Mouse (Mus musculus): ENCODE measurements at regions not wholly inside any gene's neighbourhood (a gene's known extent, or its start where the extent isn't known, plus 50 kb on each side); places are given as distances from the start of the nearest gene placed in this dataset.

- no peak for DNase-seq (ENCODE audit: low spot score)
Observed at GRCm38 (mm10) chr10:118765544-118766441, 104.2 kb downstream of the Dyrk2 start.

- no peak for DNase-seq (ENCODE audit: low spot score)
Observed at GRCm38 (mm10) chr10:118766826-118767225, 103.2 kb downstream of the Dyrk2 start.

- no peak for DNase-seq (ENCODE audit: low spot score)
Observed at GRCm38 (mm10) chr10:118769751-118770150, 100.3 kb downstream of the Dyrk2 start.

- no peak for DNase-seq (ENCODE audit: low spot score)
Observed at GRCm38 (mm10) chr10:118778656-118779055, 91.4 kb downstream of the Dyrk2 start.

GRCm38 (mm10) chr10:118780831-118781569 is 89.0 kb downstream of the Dyrk2 start:
- no peak for DNase-seq (ENCODE audit: low spot score)

- DNase-seq (ENCODE audit: low spot score): no peak
Observed at GRCm38 (mm10) chr10:118781811-118782232, 88.2 kb downstream of the Dyrk2 start.

GRCm38 (mm10) chr10:118782646-118783045 is 87.4 kb downstream of the Dyrk2 start:
- DNase-seq (ENCODE audit: low spot score): no peak

- no peak for DNase-seq (ENCODE audit: low spot score)
Observed at GRCm38 (mm10) chr10:118787280-118787690, 82.7 kb downstream of the Dyrk2 start.

- DNase-seq (ENCODE audit: low spot score): no peak
Observed at GRCm38 (mm10) chr10:118792352-118793100, 77.5 kb downstream of the Dyrk2 start.

- DNase-seq (ENCODE audit: low spot score): no peak
Observed at GRCm38 (mm10) chr10:118793794-118794193, 76.2 kb downstream of the Dyrk2 start.

GRCm38 (mm10) chr10:118794395-118795060 is 75.5 kb downstream of the Dyrk2 start:
- DNase-seq (ENCODE audit: low spot score): no peak

- no peak for DNase-seq (ENCODE audit: low spot score)
Observed at GRCm38 (mm10) chr10:118795061-118795407, 75.0 kb downstream of the Dyrk2 start.

- DNase-seq (ENCODE audit: low spot score): no peak
Observed at GRCm38 (mm10) chr10:118796512-118796911, 73.5 kb downstream of the Dyrk2 start.

- no peak for DNase-seq (ENCODE audit: low spot score)
Observed at GRCm38 (mm10) chr10:118797256-118797655, 72.8 kb downstream of the Dyrk2 start.

- no peak for DNase-seq (ENCODE audit: low spot score)
Observed at GRCm38 (mm10) chr10:118799767-118800166, 70.2 kb downstream of the Dyrk2 start.

- DNase-seq (ENCODE audit: low spot score): no peak
Observed at GRCm38 (mm10) chr10:118803922-118804557, 66.0 kb downstream of the Dyrk2 start.

- no peak for DNase-seq (ENCODE audit: low spot score)
Observed at GRCm38 (mm10) chr10:118804574-118804973, 65.4 kb downstream of the Dyrk2 start.

Measured in retina, embryonic 14.5 days (tissue).